Mouse (Mus musculus) hindbrain, embryonic 12.5 days (tissue): Measurements from ENCODE around the gene Olfr1431. TPM values are rescaled to one million over a fixed set of nuclear protein-coding genes. Genes with fewer than 3 reads are reported as not detected.
"Not testable (repeated sequence)": the region's sequence is repeated elsewhere in the genome, so short reads cannot be mapped to it uniquely, and the experiment has no call there.

Source experiments
- ATAC-seq: fragments of 200-750 bp; cut with Nextera tagmentation; 2 replicates; pipeline ENCODE4 v1.8.0; 2017; ENCODE audit warnings: moderate TSS enrichment; ENCODE audit not compliant: low FRiP score
- H3K27ac ChIP-seq: fragments of 300-500 bp; sonication (generic); 2 replicates; pipeline ENCODE4 v1.5.1; 2016; ENCODE audit warnings: mild to moderate bottlenecking
- H3K27me3 ChIP-seq: fragments of 300-500 bp; sonication (generic); 2 replicates; pipeline ENCODE4 v1.6.1; 2016; ENCODE audit warnings: mild to moderate bottlenecking
- H3K36me3 ChIP-seq: fragments of 300-500 bp; sonication (generic); 2 replicates; pipeline ENCODE4 v1.6.1; 2016; ENCODE audit warnings: mild to moderate bottlenecking
- H3K4me1 ChIP-seq: fragments of 300-500 bp; sonication (generic); 2 replicates; pipeline ENCODE4 v1.6.1; 2016
- H3K4me2 ChIP-seq: fragments of 300-500 bp; sonication (generic); replicated peaks from 2 replicates; pipeline ENCODE4 v1.6.1; 2016; ENCODE audit warnings: mild to moderate bottlenecking
- H3K4me3 ChIP-seq: fragments of 300-500 bp; sonication (generic); 2 replicates; pipeline ENCODE4 v1.5.1; 2016; ENCODE audit warnings: mild to moderate bottlenecking
- H3K9ac ChIP-seq: fragments of 300-500 bp; sonication (generic); 2 replicates; pipeline ENCODE4 v1.6.1; 2016; ENCODE audit warnings: mild to moderate bottlenecking, moderate library complexity
- H3K9me3 ChIP-seq: fragments of 300-500 bp; sonication (generic); replicated peaks from 2 replicates; pipeline ENCODE4 v1.6.1; 2016; ENCODE audit warnings: mild to moderate bottlenecking
- WGBS: fragments of 180-500 bp; shearing (Covaris S2); methylation state at CpG from one replicate; pipeline ENCODE4 v1.1.7; 2016; 5-methylcytosine and 5-hydroxymethylcytosine counted together
- polyA plus RNA-seq: library from polyadenylated mRNA; unstranded; fragments of >200 nt; fragmentation: Nextera tagmentation; extraction: Ambion mirVana; gene quantifications from 2 replicates; pipeline ENCODE4 v1.2.1, GENCODE M21; 2016

Olfr1431 gene
- polyA plus RNA-seq: not detected in 2 replicates

DNA sequence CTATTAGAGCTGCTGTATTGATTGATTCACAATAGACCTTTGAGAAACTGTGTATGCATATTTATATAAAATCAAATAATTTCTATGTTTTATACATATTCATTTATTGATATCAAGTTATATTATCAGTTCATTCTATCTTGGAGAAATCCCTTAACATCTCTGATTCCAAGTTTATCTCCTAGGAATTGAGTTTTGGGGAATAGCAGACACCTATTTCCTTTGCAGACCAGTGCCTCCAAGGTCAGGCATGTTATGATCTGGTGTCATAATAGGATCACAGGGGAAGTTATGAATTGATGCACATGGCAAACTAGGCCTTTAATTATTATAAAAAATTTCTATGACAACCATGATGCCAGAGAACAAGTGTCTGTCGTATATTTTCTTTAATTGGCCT is at the start of gene Olfr1431:
Gene Olfr1431 (plus strand): TSS at position 301 of the 400 bp plus-strand sequence.
- Histone ChIP-seq H3K36me3 (no peaks in the 10 kb centered on the region), H3K4me1 (no peaks in the 10 kb centered on the region), H3K27ac (no peak within 1 kb of the TSS), H3K4me2 (no peak within 1 kb of the TSS), H3K4me3 (no peak within 1 kb of the TSS), H3K9ac (no peak within 1 kb of the TSS), H3K27me3 (no peaks in the 10 kb centered on the region), H3K9me3 (no peaks in the 10 kb centered on the region)
- 75% methylated on average over 1 of the region's 1 CpGs for whole genome bisulfite sequencing
- no peak for ATAC-seq

DNA sequence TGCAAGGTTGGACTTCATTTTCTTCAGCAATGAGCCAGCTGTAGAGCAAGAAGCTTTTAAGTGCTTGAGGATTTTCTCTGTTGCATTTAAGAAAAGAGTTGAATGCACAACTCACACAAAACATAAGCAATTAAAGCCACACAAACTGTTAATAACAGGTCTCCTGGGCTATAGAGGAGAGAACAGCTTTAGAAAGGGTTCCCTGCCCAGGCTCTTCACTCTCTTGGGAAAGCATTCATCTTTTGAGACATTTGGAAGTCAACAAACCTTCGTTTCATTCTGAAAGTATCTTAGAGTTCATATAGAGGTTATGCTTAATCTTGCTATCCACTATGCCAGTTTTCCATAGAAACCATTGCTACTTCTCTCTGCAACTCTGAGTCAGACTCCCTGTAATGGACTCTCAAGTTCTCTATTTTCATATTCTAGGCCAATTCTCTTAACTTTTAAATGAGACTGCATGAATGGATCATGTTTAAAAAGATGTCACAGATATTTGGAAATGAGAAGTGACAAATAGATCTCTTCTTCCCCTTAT is 30.3 kb upstream of the Olfr1431 start, which contains the start of gene Olfr1555-ps1:
Gene Olfr1555-ps1 (minus strand): TSS at position 51 of the 538 bp plus-strand sequence.
- ATAC-seq, H3K4me3 ChIP-seq, H3K9ac ChIP-seq, H3K27me3 ChIP-seq, H3K27ac ChIP-seq, H3K9me3 ChIP-seq, H3K4me2 ChIP-seq, H3K4me1 ChIP-seq, H3K36me3 ChIP-seq: not testable (repeated sequence)
- WGBS: 54% methylated on average over 1 of the region's 1 CpGs

DNA sequence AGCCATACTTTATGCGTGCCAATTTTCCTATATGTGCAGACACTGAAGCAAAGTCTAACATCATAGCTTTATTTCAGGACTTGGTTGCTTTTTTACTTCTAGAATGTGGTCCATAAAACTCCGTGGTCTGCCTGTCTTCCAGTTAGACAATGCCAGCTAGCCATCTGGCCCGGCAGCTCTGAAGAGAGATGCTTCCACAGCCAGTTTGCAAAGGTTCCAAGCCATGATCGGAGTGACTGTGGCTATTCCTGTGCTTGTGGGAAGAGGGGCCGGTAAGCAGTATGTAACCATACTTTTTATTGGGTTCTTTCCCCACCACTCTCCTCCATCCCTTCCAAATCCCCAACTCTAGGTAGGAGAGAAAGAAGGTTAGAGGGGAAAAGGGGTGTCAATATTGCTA is 25.0 kb upstream of the Olfr1431 start:
- not testable (repeated sequence) for H3K9me3 ChIP-seq, ATAC-seq
- WGBS: 86% methylated on average over 5 of the region's 5 CpGs

DNA sequence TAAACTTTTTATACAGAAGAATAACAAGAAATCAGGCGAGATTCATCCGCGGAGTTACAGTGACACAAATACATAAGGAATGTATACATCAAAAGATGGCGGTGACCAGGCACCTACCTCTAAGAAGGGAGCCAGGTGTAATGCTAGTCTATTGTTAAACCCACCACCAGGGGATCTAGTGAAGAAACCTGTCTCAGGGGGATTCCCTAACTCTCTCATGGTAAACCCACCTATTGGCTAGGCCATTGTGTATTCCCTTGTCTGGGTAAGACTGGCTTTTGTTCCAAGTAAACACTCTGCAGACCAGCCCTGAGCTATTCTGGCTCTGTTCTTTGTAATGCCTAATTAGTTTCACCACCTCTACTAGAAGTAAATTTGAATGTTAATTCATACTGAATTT is 1.4 kb upstream of the Olfr1431 start:
- H3K4me1 ChIP-seq, ATAC-seq: not testable (repeated sequence)

More for the DNA sequence above, 25.0 kb upstream of the Olfr1431 start:
- not testable (repeated sequence) for H3K4me2 ChIP-seq, H3K9ac ChIP-seq, H3K27ac ChIP-seq, H3K36me3 ChIP-seq, H3K4me3 ChIP-seq, H3K27me3 ChIP-seq, H3K4me1 ChIP-seq

DNA sequence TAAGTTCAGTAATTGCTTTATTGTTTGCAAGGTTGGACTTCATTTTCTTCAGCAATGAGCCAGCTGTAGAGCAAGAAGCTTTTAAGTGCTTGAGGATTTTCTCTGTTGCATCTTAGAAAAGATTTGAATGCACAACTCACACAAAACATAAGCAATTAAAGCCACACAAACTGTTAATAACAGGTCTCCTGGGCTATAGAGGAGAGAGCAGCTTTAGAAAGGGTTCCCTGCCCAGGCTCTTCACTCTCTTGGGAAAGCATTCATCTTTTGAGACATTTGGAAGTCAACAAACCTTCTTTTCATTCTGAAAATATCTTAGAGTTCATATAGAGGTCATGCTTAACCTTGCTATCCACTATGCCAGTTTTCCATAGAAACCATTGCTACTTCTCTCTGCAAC is 32.1 kb downstream of the Olfr1431 start, which contains the start of gene Olfr1432:
Gene Olfr1432 (minus strand): TSS at position 101 of the 400 bp plus-strand sequence.
- H3K9me3 ChIP-seq, H3K27me3 ChIP-seq, H3K4me1 ChIP-seq, H3K27ac ChIP-seq, H3K36me3 ChIP-seq, H3K9ac ChIP-seq, ATAC-seq, H3K4me3 ChIP-seq, H3K4me2 ChIP-seq: not testable (repeated sequence)

More for the DNA sequence above, 1.4 kb upstream of the Olfr1431 start:
- H3K27me3 ChIP-seq, H3K9me3 ChIP-seq, H3K4me2 ChIP-seq, H3K27ac ChIP-seq, H3K9ac ChIP-seq, H3K36me3 ChIP-seq, H3K4me3 ChIP-seq: not testable (repeated sequence)
- 78% methylated on average over 4 of the region's 4 CpGs for WGBS

DNA sequence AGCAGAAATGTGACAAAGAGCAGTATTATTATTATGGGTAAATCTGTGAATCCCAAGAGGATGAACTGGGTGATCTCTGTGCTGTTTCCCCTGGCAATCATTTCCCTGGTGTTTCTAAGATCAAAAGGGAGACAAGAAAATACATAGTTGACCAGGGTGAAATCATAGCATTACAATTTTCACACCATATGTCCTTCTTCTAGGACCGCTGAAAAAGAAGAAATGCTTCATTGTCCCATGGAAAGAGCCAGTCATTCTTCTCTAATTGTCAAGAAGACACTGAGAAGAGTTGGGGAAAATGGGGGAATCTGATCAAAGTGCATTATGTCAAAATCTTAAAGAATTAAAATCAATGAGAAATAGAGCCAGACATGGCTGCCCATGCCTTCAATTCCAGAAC is 41.1 kb downstream of the Olfr1431 start, which contains the start of gene Olfr262:
Gene Olfr262 (minus strand): TSS at position 101 of the 400 bp plus-strand sequence.
- ATAC-seq: no peak
- Histone ChIP-seq H3K27ac (no peak within 1 kb of the TSS), H3K27me3 (no peaks in the 10 kb centered on the region), H3K36me3 (no peaks in the 10 kb centered on the region), H3K9ac (no peak within 1 kb of the TSS), H3K4me2 (no peak within 1 kb of the TSS), H3K4me3 (no peak within 1 kb of the TSS), H3K9me3 (no peaks in the 10 kb centered on the region), H3K4me1 (no peaks in the 10 kb centered on the region)
- WGBS: 82% methylated on average over 1 of the region's 1 CpGs

DNA sequence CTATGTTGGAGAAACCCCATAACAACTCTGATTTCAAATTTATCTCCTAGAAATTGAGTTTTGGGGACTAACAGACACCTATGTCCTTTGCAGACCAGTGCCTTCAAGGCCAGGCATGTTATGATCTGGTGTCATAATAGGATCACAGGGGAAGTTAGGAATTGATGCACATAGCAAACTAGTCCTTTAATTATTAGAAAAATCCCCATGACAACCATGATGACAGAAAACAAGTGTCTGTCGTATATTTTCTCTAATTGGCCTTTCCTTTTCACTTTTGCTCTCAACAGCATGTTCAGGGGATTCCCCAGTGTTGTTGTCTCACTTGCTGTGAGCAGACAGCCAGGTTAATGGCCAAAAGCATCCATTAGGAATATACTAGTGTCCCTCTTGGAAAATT is 60.3 kb downstream of the Olfr1431 start, which contains the start of gene Olfr235:
Gene Olfr235 (plus strand): TSS at position 301 of the 400 bp plus-strand sequence.
- 69% methylated on average over 1 of the region's 1 CpGs for WGBS
- no peaks in the 10 kb centered on the region for H3K36me3 ChIP-seq
- no peak within 1 kb of the TSS for H3K27ac ChIP-seq
- no peaks in the 10 kb centered on the region for H3K27me3 ChIP-seq
- no peak within 1 kb of the TSS for H3K9ac ChIP-seq
- H3K9me3 ChIP-seq: no peaks in the 10 kb centered on the region
- H3K4me1 ChIP-seq: no peaks in the 10 kb centered on the region
- ATAC-seq: no peak
- H3K4me2 ChIP-seq: no peak within 1 kb of the TSS
- no peak within 1 kb of the TSS for H3K4me3 ChIP-seq

Other genes with a start within 250 kb of the Olfr1431 start
- gene Osbp, start 234.7 kb upstream of the Olfr1431 start, polyA plus RNA-seq: 5.4 and 5.5 TPM in 2 replicates
- gene Olfr1423, start 159.3 kb upstream of the Olfr1431 start, polyA plus RNA-seq: 0.04 TPM in 1 of 2 replicates, not detected in the other
- gene Olfr1424, start 138.0 kb upstream of the Olfr1431 start, polyA plus RNA-seq: not detected in 2 replicates
- gene Olfr1425, start 122.9 kb upstream of the Olfr1431 start, polyA plus RNA-seq: not detected in 2 replicates
- gene Olfr1426, start 108.6 kb upstream of the Olfr1431 start, polyA plus RNA-seq: not detected in 2 replicates
- gene Olfr1427, start 97.3 kb upstream of the Olfr1431 start, polyA plus RNA-seq: not detected in 2 replicates
- not detected in 2 replicates for gene Olfr1428, start 84.7 kb upstream of the Olfr1431 start, polyA plus RNA-seq
- gene Olfr76, start 77.4 kb upstream of the Olfr1431 start, polyA plus RNA-seq: not detected in 2 replicates
- not detected in 2 replicates for gene Olfr1555-ps1, start 30.5 kb upstream of the Olfr1431 start, polyA plus RNA-seq
- gene Olfr1432, start 32.0 kb downstream of the Olfr1431 start, polyA plus RNA-seq: not detected in 2 replicates
- not detected in 2 replicates for gene Olfr262, start 41.0 kb downstream of the Olfr1431 start, polyA plus RNA-seq
- gene Olfr235, start 60.4 kb downstream of the Olfr1431 start, polyA plus RNA-seq: not detected in 2 replicates
- not detected in 2 replicates for gene Olfr1434, start 79.2 kb downstream of the Olfr1431 start, polyA plus RNA-seq
- gene Olfr1436, start 98.5 kb downstream of the Olfr1431 start, polyA plus RNA-seq: not detected in 2 replicates
- not detected in 2 replicates for gene Olfr1437, start 124.5 kb downstream of the Olfr1431 start, polyA plus RNA-seq
- gene Olfr1438-ps1, start 135.3 kb downstream of the Olfr1431 start, polyA plus RNA-seq: not detected in 2 replicates
- not detected in 2 replicates for gene Olfr1440, start 186.6 kb downstream of the Olfr1431 start, polyA plus RNA-seq
- gene Olfr1441, start 216.8 kb downstream of the Olfr1431 start, polyA plus RNA-seq: not detected in 2 replicates
- not detected in 2 replicates for gene Pfpl, start 227.3 kb downstream of the Olfr1431 start, polyA plus RNA-seq